Mouse (Mus musculus) limb, embryonic 10.5 days (tissue): ENCODE data around the gene Sstr3. TPM values are rescaled to one million over a fixed set of nuclear protein-coding genes. Genes with fewer than 3 reads are reported as not detected.

Source experiments
- DNase-seq: peaks from one replicate; pipeline ENCODE4 v3.0.0-alpha.2; 2017; ENCODE audit warnings: low spot score
- H3K27ac ChIP-seq: fragments of 300-500 bp; sonication (generic); 2 replicates; pipeline ENCODE4 v1.5.1; 2016; ENCODE audit warnings: mild to moderate bottlenecking
- H3K27me3 ChIP-seq: fragments of 300-500 bp; sonication (generic); 2 replicates; pipeline ENCODE4 v1.6.1; 2016; ENCODE audit warnings: low read depth, mild to moderate bottlenecking; ENCODE audit not compliant: poor library complexity, severe bottlenecking
- H3K36me3 ChIP-seq: fragments of 300-500 bp; sonication (generic); 2 replicates; pipeline ENCODE4 v1.6.1; 2016; ENCODE audit warnings: mild to moderate bottlenecking, moderate library complexity
- H3K4me1 ChIP-seq: fragments of 300-500 bp; sonication (generic); 2 replicates; pipeline ENCODE4 v1.6.1; 2016
- H3K4me3 ChIP-seq: fragments of 300-500 bp; sonication (generic); 2 replicates; pipeline ENCODE4 v1.5.1; 2016; ENCODE audit warnings: mild to moderate bottlenecking, moderate library complexity
- H3K9me3 ChIP-seq: fragments of 300-500 bp; sonication (generic); replicated peaks from 2 replicates; pipeline ENCODE4 v1.6.1; 2016; ENCODE audit warnings: mild to moderate bottlenecking
- WGBS: fragments of 180-500 bp; shearing (Covaris S2); methylation state at CpG from one replicate; pipeline ENCODE4 v1.1.7; 2016; 5-methylcytosine and 5-hydroxymethylcytosine counted together
- polyA plus RNA-seq: library from polyadenylated mRNA; unstranded; fragments of >200 nt; fragmentation: Nextera tagmentation; extraction: Ambion mirVana; gene quantifications from 2 replicates; pipeline ENCODE4 v1.2.1, GENCODE M21; 2016

Gene Sstr3
- polyA plus RNA-seq, 1 experiment from 2014 or later: not detected

DNA sequence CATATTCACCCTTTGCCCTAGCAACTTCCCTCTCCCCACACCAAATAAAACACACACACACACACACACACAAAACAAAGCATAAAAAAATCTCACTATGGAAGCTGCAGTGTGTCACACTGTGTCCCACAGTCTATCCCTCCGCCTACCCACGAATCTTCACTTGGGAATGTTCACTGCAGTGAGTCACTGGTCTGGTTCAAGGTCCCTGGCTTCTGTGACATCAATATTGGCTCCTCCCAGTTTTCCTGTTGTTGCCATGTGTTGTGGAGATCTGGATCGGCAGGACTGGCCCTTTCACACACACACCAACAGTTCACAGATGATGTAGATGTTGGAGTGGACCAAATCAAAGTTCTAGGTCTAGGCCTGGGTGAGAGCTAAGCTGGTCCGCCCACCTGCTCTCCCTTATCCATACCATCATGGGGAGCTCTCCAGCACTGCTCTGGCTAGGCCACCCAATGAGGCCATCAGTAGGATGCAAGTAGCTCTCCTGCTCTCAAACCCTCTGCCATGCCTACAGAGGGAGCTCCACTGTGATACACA lies 4.8 kb upstream of the Sstr3 start:
- Histone ChIP-seq H3K36me3 (no peaks in the 10 kb centered on the region), H3K4me1 (peaks cover 12% of the 10 kb centered on the region), H3K4me3 (no peak overlapping the region), H3K27ac (no peak overlapping the region), H3K27me3 (peaks cover 18% of the 10 kb centered on the region), H3K9me3 (no peaks in the 10 kb centered on the region)
- DNase-seq: no peak
- WGBS: 83% methylated on average over 4 of the region's 4 CpGs

DNA sequence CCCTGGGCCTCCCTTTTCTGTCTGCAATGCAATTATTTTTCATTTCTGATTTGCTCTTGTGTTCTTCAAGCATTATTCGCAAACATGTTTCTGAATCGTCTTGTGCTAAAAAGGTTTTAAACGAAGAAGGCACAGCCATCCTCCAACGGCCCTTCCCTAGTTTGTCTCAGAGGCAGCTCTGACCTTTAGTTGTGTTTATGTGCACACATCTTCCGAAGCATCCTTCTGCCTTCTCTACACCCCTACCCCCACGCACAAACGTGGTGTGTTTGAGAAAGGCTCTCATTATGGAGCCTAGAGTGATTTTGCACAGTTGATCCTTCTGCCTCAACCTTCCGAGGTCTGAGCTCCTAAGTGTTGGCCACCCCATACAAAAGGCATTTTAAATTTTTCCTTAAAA lies 4.2 kb upstream of the Sstr3 start:
- WGBS: 74% methylated on average over 8 of the region's 8 CpGs
- no peak overlapping the region for H3K27ac ChIP-seq
- H3K4me1 ChIP-seq: peaks cover 12% of the 10 kb centered on the region
- DNase-seq: no peak
- no peaks in the 10 kb centered on the region for H3K9me3 ChIP-seq
- H3K27me3 ChIP-seq: peaks cover 24% of the 10 kb centered on the region
- H3K4me3 ChIP-seq: no peak overlapping the region
- H3K36me3 ChIP-seq: no peaks in the 10 kb centered on the region

DNA sequence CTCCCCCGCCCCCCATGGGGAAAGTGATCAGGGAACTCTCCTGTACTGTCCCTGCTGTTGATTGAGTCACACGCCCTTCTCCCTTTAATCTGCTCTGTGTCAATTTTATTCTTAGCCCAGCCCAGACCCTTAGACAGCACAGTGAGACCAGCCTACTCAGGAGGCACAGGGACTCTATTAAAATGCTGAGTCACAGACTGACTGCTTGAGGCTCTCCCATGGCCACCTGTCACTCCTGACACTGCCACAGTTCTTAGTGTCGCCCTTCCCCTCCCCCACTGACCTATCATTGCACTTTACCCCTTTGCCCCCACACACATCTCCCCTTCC lies 3.8 kb upstream of the Sstr3 start:
- peaks cover 12% of the 10 kb centered on the region for H3K4me1 ChIP-seq
- H3K27ac ChIP-seq: no peak overlapping the region
- no peak overlapping the region for H3K4me3 ChIP-seq
- no peaks in the 10 kb centered on the region for H3K36me3 ChIP-seq
- DNase-seq: no peak
- no peaks in the 10 kb centered on the region for H3K9me3 ChIP-seq
- 31% methylated on average over 3 of the region's 3 CpGs for WGBS
- peaks cover 28% of the 10 kb centered on the region for H3K27me3 ChIP-seq

DNA sequence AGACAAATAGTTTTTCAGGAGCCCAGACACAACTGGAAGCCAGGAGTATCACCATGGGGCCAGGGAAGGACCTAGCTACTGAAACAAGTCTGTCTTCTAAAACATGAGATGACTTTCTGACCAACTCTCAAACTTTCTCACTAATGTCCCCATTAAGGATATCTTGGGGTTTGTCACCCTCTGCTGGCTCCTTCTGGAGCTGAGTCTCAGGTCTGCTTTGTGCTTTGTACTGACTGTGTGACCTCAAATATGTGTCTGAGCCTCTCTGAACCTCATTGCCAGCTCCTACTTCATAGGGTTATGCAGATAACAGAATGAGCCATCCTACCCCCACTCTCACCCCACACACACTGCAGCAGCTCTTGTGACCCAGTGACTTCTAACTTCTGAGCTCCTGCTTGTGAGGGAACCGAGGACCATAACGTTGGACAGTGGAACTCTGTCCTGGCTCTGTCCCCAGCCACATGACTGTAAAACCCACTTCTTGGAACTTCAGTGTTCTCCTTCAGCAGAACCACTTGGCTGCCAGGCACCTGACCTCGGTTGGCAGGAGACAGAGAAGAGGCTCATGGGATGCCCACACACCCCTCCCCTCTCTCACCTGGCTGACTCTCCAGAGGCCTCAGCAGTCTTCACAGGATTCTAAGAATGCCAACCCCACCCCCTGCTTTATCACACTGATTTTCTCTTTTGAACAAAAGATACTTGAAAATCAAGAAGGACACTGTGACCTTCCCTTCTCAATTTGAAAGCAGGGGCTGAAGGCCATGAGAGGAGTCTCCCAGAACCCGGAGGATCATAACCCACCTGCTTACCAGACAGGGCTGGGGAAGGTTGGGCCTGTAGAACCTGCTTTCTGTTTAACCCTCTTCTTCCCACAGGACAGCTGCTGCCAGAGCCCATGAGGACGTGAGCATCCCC lies 3.2 kb upstream of the Sstr3 start:
- H3K4me3 ChIP-seq: no peak overlapping the region
- no peaks in the 10 kb centered on the region for H3K36me3 ChIP-seq
- H3K27ac ChIP-seq: no peak overlapping the region
- no peak for DNase-seq
- H3K4me1 ChIP-seq: peaks cover 12% of the 10 kb centered on the region
- H3K9me3 ChIP-seq: no peaks in the 10 kb centered on the region
- peaks cover 34% of the 10 kb centered on the region for H3K27me3 ChIP-seq
- WGBS: 52% methylated on average over 5 of the region's 5 CpGs

DNA sequence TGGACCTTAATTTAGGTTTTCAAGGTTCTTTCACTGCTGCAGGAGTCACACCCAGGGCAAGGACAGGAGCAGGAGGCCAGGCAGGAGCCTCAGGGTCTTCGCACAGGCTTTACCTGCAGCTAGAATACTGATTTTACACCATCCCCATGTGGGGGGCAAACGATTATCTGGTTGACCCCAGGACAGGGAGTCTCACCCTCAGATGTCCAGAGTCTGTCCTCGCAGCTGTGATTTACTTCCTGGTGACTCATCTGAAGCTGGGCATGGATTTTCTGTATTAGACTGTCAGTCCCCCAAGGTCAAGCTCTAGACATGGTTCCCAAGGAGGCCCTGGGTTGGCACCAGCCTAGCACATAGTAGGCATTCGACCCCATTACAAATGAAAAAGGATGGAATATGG lies 1.6 kb upstream of the Sstr3 start:
- no peaks in the 10 kb centered on the region for H3K36me3 ChIP-seq
- H3K4me1 ChIP-seq: peaks cover 12% of the 10 kb centered on the region
- no peaks in the 10 kb centered on the region for H3K9me3 ChIP-seq
- 86% methylated on average over 4 of the region's 4 CpGs for WGBS
- DNase-seq: no peak
- peaks cover 40% of the 10 kb centered on the region for H3K27me3 ChIP-seq
- no peak overlapping the region for H3K4me3 ChIP-seq
- no peak overlapping the region for H3K27ac ChIP-seq

DNA sequence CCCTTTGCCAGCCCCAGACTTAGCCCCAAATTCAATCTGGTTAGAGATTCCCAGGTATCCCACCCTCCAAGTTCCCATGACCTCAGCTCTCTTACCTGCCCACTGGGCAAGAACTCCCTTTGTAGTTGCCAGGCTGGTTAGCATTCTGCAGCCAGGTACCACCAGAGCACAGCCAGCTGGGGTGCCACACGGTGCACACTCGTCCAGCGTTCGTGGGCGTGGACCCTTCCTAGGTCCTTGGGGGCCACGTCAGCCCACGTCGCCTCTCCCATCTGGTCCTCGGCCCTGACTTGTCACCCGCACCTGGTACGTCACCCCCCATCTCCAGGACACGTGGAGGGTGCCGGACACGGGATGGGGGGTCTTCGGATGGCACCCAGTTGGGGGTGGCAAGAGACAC lies 444 bp downstream of the Sstr3 start:
- 82% methylated on average over 15 of the region's 15 CpGs for WGBS

DNA sequence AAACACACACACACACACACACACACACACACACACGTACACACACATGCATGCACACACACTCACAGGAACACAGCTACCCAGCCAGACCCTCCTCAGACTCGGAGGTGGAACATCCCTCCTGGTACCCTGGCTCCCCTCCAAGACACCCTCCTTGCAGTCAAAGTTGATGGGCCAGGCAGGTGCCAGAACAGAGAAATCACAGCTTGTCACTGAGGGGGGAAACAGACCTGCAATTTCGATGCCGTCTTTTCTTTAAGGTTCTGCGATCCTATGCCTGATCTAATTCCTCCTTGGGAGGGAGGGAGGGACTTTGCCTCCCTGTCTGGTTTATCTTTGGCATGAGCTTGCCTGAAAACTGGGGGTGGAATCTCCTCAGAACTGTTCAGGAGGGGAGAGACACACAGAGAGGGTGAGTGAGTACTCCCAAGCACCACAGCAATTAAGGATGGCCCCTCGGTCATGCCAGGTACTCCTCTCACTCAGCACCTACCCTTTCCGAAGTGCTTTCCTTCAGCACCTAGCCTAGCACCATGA lies 1.6 kb downstream of the Sstr3 start:
- Histone ChIP-seq H3K9me3 (no peaks in the 10 kb centered on the region), H3K27ac (no peak overlapping the region), H3K4me3 (no peak overlapping the region), H3K4me1 (peaks cover 9% of the 10 kb centered on the region), H3K27me3 (peaks cover 66% of the 10 kb centered on the region), H3K36me3 (no peaks in the 10 kb centered on the region)
- DNase-seq: no peak
- 76% methylated on average over 7 of the region's 7 CpGs for WGBS

More for the DNA sequence above, 444 bp downstream of the Sstr3 start:
- Histone ChIP-seq H3K27ac (no peak overlapping the region), H3K9me3 (no peaks in the 10 kb centered on the region), H3K4me3 (no peak overlapping the region), H3K4me1 (peaks cover 15% of the 10 kb centered on the region), H3K36me3 (no peaks in the 10 kb centered on the region), H3K27me3 (peaks cover 54% of the 10 kb centered on the region)
- DNase-seq: no peak

DNA sequence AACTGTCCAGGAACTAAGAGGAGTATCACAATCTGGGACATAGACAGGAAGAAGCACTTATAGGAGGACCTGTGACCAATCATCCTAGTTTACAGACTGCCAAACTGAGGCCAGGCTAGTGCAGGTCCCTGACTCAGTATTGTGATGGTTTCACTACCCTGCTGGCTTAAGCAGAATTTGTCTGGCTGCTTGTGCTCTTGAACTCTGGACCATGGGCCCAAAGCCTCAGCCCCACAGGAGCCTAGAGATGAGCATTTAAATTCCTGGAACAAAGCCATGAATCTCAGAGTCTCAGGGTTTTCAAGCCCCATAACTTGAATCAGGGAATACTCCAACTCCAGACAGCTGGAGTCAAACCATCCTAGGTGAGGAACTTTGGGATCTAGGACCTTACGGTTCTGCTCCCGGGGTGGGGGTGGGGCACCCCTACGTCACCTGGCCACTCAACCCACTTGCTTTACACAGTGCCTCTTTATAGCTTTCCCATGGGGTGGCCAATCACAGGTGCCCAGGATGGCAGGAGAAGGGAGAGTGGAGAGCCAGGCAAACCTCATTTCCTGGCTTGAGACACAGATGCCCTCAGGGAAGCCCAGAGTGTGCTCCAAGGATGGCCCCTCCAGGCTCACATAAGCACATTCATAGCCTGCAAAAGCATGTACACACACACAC lies 2.3 kb downstream of the Sstr3 start:
- WGBS: 71% methylated on average over 3 of the region's 3 CpGs
- H3K4me3 ChIP-seq: no peak overlapping the region
- H3K27me3 ChIP-seq: peaks cover 71% of the 10 kb centered on the region
- no peak for DNase-seq
- H3K36me3 ChIP-seq: no peaks in the 10 kb centered on the region
- peaks cover 9% of the 10 kb centered on the region for H3K4me1 ChIP-seq
- H3K27ac ChIP-seq: no peak overlapping the region
- H3K9me3 ChIP-seq: no peaks in the 10 kb centered on the region

DNA sequence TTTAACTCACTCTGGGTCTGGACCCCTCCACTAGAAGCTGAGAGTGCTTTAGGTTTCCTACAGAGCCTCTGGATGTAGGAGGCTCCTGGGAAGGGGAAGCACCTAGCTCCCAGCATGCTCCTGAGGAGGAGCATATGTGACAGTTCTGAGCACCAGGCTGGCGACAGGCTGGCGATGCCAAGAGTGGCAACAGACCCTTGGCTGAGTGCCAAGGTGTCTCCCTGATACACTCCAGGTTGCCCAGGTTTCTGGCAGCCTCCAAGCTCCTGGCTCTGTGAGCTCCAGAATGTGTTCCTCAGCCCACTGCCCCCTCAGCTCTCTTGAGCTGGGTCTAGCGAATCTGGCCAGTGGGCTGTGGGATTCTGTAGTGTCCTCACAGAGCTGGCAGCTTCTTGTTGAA lies 2.9 kb downstream of the Sstr3 start:
- H3K27me3 ChIP-seq: peaks cover 71% of the 10 kb centered on the region
- peaks cover 9% of the 10 kb centered on the region for H3K4me1 ChIP-seq
- H3K4me3 ChIP-seq: no peak overlapping the region
- H3K36me3 ChIP-seq: no peaks in the 10 kb centered on the region
- no peaks in the 10 kb centered on the region for H3K9me3 ChIP-seq
- WGBS: 83% methylated on average over 3 of the region's 3 CpGs
- H3K27ac ChIP-seq: no peak overlapping the region
- no peak for DNase-seq

DNA sequence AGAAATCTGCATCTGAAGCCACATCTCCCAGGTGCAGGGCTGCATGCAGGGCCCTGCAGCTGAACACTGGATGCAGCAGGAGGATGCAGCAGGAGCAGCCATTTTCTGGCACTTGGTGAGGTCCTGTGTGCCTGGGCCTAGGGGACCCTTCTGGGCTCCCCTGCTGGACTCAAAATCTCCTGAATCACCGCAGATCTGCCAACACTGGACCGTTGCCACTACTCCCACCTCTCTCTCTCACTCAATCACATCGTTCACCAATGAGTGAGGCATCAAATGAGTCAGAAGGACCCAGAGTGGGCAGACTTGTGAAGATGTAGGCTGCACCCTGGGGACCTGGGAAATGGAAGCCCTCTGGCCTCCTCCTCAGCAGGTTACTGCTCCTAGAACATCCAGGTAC lies 3.4 kb downstream of the Sstr3 start:
- H3K27me3 ChIP-seq: peaks cover 70% of the 10 kb centered on the region
- 87% methylated on average over 3 of the region's 3 CpGs for WGBS
- H3K36me3 ChIP-seq: no peaks in the 10 kb centered on the region
- no peaks in the 10 kb centered on the region for H3K9me3 ChIP-seq
- no peak for DNase-seq
- H3K4me1 ChIP-seq: peaks cover 9% of the 10 kb centered on the region
- H3K27ac ChIP-seq: no peak overlapping the region
- H3K4me3 ChIP-seq: no peak overlapping the region

DNA sequence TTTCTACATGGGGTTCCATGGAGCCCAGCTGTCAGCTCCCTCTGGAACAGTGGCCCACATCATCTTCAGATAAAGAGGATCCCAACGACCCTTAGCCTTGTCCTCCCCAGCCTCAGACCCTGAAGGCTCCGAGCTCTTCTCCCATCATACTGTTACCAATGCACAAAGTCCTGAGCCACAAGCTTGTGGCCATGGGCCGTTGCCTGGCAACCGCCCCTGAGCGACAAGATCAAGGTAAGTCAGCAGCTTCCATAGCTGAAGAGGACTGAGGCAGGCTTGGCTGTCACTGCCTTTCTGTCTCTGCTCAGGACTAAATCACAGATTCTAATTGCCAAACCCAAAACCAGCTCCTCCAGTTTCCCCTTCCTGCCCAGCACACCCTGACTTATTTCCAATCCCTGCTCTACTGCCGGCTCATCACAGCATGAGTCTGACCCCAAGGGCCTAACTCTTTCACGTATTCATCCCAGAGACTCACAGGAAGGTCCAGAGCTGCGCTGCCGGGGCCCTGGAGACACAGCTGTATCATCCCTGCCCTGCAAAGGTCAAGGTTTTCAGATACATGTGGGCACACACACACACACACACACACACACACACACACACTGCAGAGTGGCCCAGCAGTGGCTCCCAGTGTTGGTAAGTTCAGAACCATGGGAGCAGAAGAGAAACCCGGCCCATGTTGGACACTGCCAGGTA lies 8.6 kb downstream of the Sstr3 start:
- Histone ChIP-seq H3K9me3 (no peaks in the 10 kb centered on the region), H3K4me3 (no peak overlapping the region), H3K27ac (no peak overlapping the region), H3K36me3 (no peaks in the 10 kb centered on the region), H3K27me3 (peaks cover 33% of the 10 kb centered on the region), H3K4me1 (peaks cover 14% of the 10 kb centered on the region)
- DNase-seq: no peak
- WGBS: 65% methylated on average over 10 of the region's 10 CpGs

DNA sequence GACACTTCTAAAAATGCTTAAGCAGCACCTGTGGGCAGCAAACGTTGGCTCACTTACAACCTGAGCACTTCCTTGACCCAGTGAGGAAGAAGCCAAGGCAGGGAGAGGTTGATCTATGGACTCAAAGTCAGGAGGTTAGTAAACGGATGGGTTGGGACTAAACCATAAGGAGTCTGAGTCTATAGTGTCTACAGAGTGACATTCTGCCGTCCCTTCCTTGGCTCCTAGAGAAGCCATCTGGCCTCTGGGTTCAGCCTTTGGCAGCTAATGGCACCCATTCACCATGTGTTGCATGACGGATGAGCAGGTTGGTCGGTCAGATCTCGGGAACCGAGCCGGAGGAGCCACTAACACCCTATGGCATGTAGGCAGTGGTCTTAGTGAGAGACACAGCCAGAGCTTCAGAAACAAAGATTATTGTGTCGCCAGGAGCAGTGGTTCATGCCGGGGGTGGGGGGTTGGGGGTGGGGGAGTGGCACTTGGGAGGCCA lies 11.1 kb downstream of the Sstr3 start:
- Histone ChIP-seq H3K4me3 (no peak overlapping the region), H3K9me3 (no peaks in the 10 kb centered on the region)

More for the DNA sequence above, 11.1 kb downstream of the Sstr3 start:
- 70% methylated on average over 10 of the region's 10 CpGs for WGBS
- H3K27ac ChIP-seq: no peak overlapping the region
- H3K36me3 ChIP-seq: no peaks in the 10 kb centered on the region
- no peak for DNase-seq
- H3K27me3 ChIP-seq: peaks cover 21% of the 10 kb centered on the region
- H3K4me1 ChIP-seq: peaks cover 34% of the 10 kb centered on the region
